Comparison of ENCODE assay signal across 21 mouse cellular contexts in genomic region chr1:127001700-127002099, GRCm38 (mm10).
DNase-seq lines count a peak whose midpoint lies in the region; ATAC-seq and TF ChIP-seq lines count a peak whose summit lies in the region.
"Had no signal": no experiment of that assay in that cellular context is flagged by ENCODE, and none has a peak within 500 bp of the region (broad histone marks: within the 10 kb centered on the region; RNA-seq: fewer than 3 reads in every experiment).

No protein-coding gene starts in this region.

- no peak overlapping the region for H3K4me3 ChIP-seq in embryonic facial prominence, embryonic 12.5 days
- no peak overlapping the region for H3K4me3 ChIP-seq in stomach, embryonic 15.5 days (replicated peaks)
- H3K4me3 ChIP-seq in layer of hippocampus, adult 2 months = no peak overlapping the region
- H3K4me3 ChIP-seq: heart, embryonic 15.5 days; left cerebral cortex, adult 2 months; midbrain, embryonic 13.5 days; myocyte had no signal

- no peak overlapping the region for H3K27ac ChIP-seq in embryonic facial prominence, embryonic 12.5 days
- peak overlapping the region; percentile 28; the same call in 1 of the 2 replicates for H3K27ac ChIP-seq in stomach, embryonic 15.5 days
- H3K27ac ChIP-seq in layer of hippocampus, adult 2 months = no peak overlapping the region
- H3K27ac ChIP-seq: heart, embryonic 15.5 days; hindbrain, postnatal 0 days; left cerebral cortex, adult 2 months; midbrain, embryonic 13.5 days had no signal

- intact Hi-C loops in heart, postnatal 10 days (cut with DNase I) = no loop called here

- peak; percentile 64 for DNase-seq in heart, adult 11 months
- DNase-seq in heart, postnatal 10 days = no peak
- DNase-seq in hindlimb bud, embryonic 11.5 days (ENCODE audit: extremely low spot score, low read depth, low spot score) = peak; percentile 24
- DNase-seq in adrenal gland, postnatal 25 days = no peak
- no peak for DNase-seq in embryo, embryonic 10.5 days (ENCODE audit: low spot score)
- DNase-seq in layer of hippocampus, adult 2 months (ENCODE audit: low spot score in 2 of 2) = no peak
- DNase-seq: cerebellum, adult 9-11 months; gastrocnemius, postnatal 25 days; kidney, adult 11 months; kidney, postnatal 14 days; left cerebral cortex, postnatal 4 days; spleen, adult 18-20 months had no signal

- 26% methylated on average over 7 of the region's 7 CpGs for WGBS in embryonic facial prominence, embryonic 12.5 days
- 63% methylated on average over 7 of the region's 7 CpGs for WGBS in stomach, embryonic 15.5 days

- peak; percentile 14; the same call in 1 of the 2 replicates for ATAC-seq in embryonic facial prominence, embryonic 12.5 days (ENCODE audit: insufficient number of reproducible peaks, insufficient read depth, low FRiP score, low TSS enrichment)
- ATAC-seq in stomach, embryonic 15.5 days (ENCODE audit: insufficient read depth, low FRiP score, low read depth) = no peak
- ATAC-seq: hindbrain, postnatal 0 days; lung, postnatal 0 days; midbrain, embryonic 13.5 days had no signal

- TF ChIP-seq CTCF in layer of hippocampus, adult 2 months (conservative IDR thresholded peaks at IDR 0.05) = no peak

- no peaks in the 10 kb centered on the region for H3K9me3 ChIP-seq in embryonic facial prominence, embryonic 12.5 days
- no peaks in the 10 kb centered on the region for H3K9me3 ChIP-seq in stomach, embryonic 15.5 days
- H3K9me3 ChIP-seq: heart, embryonic 15.5 days; midbrain, embryonic 13.5 days had no signal

- no peaks in the 10 kb centered on the region for H3K27me3 ChIP-seq in embryonic facial prominence, embryonic 12.5 days
- H3K27me3 ChIP-seq in stomach, embryonic 15.5 days (replicated peaks) = no peaks in the 10 kb centered on the region
- H3K27me3 ChIP-seq: CH12.LX; heart, embryonic 15.5 days; midbrain, embryonic 13.5 days had no signal

- H3K4me2 ChIP-seq in embryonic facial prominence, embryonic 12.5 days (replicated peaks) = no peak overlapping the region
- no peak overlapping the region for H3K4me2 ChIP-seq in stomach, embryonic 15.5 days
- H3K4me2 ChIP-seq: heart, embryonic 15.5 days; midbrain, embryonic 13.5 days had no signal

- 0 out of 2 replicates have a peak, but pooled peaks cover 10% of the 10 kb centered on the region for H3K4me1 ChIP-seq in embryonic facial prominence, embryonic 12.5 days
- H3K4me1 ChIP-seq in stomach, embryonic 15.5 days = no peaks in the 10 kb centered on the region
- H3K4me1 ChIP-seq: heart, embryonic 15.5 days; midbrain, embryonic 13.5 days had no signal

- no peaks in the 10 kb centered on the region for H3K36me3 ChIP-seq in embryonic facial prominence, embryonic 12.5 days
- no peaks in the 10 kb centered on the region for H3K36me3 ChIP-seq in stomach, embryonic 15.5 days
- H3K36me3 ChIP-seq: heart, embryonic 15.5 days; midbrain, embryonic 13.5 days had no signal

- H3K9ac ChIP-seq in embryonic facial prominence, embryonic 12.5 days = no peak overlapping the region
- H3K9ac ChIP-seq in stomach, embryonic 15.5 days = no peak overlapping the region
- H3K9ac ChIP-seq: heart, embryonic 15.5 days; midbrain, embryonic 13.5 days had no signal

Comparison
In these comparisons a context has a peak if more than half of its experiments do, and no peak if none do; other contexts are left out.
1. DNase-seq: peak in heart, adult 11 months (single experiment) and hindlimb bud, embryonic 11.5 days (single experiment); none in heart, postnatal 10 days (0 of 2), adrenal gland, postnatal 25 days (single experiment), embryo, embryonic 10.5 days (single experiment) and layer of hippocampus, adult 2 months (0 of 2).